Mouse (Mus musculus) lung, postnatal 25 days (tissue): ENCODE data around the gene Focad.

Source experiments
- DNase-seq: peaks from one replicate; pipeline ENCODE4 v3.0.0; 2022; ENCODE audit warnings: low spot score

The Focad gene

DNA sequence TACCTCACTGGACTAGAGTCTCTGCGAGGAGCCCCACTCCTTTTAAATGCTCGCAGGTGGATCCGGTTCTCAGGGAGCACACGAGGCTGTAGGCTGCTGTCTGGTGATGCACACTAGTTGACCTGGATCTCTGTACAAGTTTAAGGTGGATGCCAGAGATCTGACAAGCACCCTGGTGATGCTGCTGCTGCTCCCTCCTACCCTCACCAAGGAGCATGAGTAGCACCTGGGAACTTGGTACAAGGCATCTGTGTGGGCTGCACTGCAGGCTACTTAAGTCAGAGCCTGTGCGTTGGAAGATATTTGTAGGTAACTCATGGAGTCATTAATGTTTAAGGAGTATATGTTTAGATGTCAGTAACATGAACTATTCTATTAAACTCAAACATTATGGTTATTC is 62.5 kb downstream of the Focad start:
- DNase-seq = no peak

GRCm38 (mm10) chr4:88157644-88158043 is 63.2 kb downstream of the Focad start:
- no peak for DNase-seq

GRCm38 (mm10) chr4:88159256-88159655 is 64.8 kb downstream of the Focad start:
- no peak for DNase-seq

DNA sequence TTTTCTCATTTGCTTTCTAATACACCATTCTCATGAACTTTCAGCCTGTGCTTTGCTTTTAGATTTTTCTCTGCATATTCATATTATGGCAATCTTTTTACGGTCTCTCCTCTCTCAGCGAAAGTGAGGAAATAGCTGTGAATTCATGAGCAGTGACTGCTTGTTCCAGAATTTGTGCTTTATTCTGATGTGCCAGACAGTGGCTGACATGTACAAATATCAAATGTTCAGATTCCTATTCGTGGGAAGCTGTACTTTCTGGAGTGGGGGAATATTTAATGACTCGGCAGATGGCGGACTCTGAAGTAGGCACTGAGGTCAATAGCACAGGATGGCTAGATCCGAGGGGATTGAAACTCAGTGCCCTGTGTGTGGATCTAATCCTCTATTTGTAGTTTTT is 65.3 kb downstream of the Focad start:
- DNase-seq = no peak

DNA sequence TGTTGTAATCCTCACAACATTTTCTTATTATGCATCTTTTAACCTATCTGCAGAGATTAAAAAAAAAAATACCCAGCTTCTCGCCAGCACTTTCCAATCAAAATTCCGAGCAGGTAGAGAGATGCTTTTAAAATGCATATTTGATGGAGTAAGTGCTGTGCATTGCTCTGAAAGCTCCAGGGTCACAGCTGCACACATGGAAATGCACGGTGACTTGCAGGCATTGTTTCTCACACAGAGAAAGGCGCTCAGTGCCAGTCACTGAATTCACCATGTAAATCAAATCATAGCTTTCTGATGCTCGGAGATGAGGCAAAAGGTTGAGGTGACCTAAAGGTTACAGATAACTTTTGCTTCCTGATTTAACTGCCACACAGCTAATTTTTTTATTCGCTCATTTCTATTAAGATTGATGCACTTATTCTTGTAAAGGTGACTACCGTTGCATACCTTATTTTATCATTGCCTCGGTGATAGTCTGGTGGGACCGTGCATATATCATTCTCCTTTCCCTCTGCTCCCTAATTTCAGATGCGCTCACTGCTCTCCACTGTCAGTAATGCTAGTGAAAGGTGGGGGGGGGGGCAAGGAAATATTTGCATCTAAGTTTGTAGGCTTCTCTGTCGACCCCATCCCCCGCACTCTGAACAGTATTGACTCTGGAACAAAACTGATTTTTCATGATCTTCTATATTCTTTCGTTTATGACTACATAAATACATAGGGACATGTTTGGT is 69.2 kb downstream of the Focad start:
- no peak for DNase-seq

- no peak for DNase-seq
These were observed 72.8 kb downstream of the Focad start for GRCm38 (mm10) chr4:88167008-88167862.

DNA sequence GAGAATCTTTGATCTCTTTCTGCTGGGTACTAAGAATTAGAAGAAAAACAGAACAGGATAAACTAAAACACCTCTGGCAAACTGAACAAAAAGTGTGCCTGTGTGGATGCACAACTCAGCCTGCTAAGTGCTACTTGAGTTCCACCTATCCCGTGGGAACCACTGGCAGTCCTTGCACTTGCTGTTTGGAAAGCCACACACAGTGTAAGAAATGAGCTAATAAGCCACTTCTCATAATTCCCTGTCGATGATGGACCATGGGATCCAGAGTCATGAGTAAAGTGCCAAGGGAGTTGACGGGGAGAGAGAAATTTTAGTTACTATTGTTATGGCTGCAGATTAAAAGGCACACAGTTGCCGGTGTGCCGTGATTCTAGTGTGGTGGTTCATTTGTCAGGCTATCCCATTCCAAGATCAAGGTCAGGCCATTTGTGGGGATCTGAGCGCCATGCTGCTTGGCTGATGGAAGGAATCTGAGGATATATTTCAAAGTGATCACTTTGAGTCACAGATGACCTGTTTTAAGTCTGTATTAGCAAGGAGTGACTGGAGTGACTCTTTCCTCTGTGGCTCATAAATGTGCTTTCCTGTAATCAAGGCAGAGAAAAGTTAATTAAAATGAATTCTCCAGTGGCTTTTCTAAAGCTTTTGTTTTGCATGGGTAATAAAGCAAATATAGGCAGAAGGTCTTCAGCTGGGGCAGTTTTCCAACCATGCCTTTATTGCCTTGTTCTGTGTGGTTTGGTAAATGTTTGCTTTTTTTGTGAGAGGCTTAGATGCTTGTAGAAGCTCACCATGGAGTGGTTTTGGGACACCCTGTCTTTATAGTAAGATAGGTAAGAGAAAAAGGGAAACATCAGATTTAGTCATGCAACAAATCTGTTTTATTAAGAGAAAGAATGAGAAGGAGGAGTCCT is 80.9 kb downstream of the Focad start:
- no peak for DNase-seq

DNA sequence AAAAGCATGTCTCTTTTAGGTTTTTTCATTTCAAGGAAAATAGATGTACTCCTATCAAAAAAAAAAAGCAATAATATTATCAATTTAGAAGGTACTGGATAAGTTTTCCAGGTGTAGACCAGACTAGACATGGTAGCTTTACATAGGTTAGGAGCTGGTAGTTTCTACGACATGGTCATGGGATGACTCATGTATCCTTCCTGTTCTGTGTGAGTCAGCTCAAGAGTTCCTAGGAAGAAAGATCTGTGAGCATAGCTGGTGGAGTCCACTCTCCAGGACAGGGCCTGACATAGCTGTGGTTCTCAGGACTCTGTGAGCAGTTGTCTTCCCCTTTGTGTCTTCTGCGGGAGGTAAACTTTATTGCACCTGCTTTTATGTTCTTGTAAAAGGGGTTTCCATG is 84.9 kb downstream of the Focad start:
- no peak for DNase-seq

DNA sequence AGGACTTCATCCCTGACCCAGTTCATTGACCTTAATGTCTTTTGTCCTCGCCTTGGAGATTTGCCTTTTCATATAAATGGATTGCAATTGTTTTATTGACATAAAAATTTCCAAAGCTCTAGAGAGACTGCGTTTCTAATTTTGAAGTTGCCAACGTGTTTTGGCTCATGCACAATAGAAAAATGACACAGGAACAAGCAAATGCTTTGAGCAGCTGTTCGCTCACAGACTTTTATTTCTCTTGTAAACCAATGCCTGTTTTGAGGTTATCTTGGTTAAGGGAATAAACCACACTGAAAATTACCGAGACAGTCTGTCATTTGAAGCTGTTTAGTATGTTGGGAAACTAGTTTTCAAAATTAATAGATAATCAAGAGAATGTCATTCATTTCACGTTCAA is 89.9 kb downstream of the Focad start:
- no peak for DNase-seq

GRCm38 (mm10) chr4:88185872-88186426 is 91.5 kb downstream of the Focad start:
- no peak for DNase-seq

- no peak for DNase-seq
These were observed 93.2 kb downstream of the Focad start for GRCm38 (mm10) chr4:88187649-88188048.

GRCm38 (mm10) chr4:88189495-88189894 is 95.1 kb downstream of the Focad start:
- no peak for DNase-seq

GRCm38 (mm10) chr4:88194256-88194655 is 99.8 kb downstream of the Focad start:
- DNase-seq = no peak

DNA sequence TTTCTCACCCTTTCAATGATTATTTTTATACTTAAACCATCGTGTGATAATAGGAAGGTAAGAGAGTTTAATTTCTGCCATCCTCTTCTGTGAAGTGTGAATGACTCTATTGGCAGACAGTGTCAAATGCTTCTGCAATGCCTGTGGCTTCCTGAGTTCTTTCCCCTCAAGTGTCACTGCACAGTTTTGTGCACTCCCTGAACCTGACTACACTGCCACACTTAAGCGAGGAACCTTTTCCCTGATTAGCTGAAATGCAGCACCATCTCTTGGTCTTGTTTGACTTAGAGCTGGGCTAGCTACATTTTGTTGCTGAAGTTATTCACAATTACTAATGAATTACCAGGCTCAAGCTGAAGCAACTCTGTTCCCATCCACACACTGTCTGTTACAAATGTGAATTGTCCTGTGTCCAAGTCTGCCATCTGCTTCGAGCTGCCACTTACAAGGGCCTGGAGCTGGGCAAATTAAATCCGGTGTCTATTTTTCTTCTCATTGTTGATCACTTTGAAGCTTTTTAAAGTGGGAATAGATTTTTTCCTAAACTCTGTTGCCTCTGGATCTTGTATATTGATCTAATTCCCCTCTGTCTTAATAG is 101.6 kb downstream of the Focad start:
- peak; percentile 14 for DNase-seq

DNA sequence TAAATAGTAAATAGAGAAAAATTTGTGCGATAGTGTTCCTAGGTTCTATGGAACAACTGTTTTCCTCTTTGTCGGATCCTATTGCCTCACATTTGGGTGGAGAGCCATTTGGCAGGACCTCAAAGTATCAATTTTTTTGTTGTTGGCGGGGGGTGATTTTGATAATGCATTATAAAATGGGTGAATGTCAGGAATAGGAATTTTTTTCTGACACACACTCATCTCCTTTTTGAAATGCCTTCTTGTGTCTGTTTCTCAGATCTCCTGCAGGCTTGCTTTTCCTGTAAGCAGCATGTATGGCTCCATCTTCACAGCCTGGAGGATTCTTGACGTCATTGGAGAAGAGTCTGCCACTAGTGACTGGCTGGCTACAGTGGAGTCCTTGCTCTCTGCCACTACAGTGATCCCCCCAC is 102.1 kb downstream of the Focad start:
- DNase-seq = no peak

DNA sequence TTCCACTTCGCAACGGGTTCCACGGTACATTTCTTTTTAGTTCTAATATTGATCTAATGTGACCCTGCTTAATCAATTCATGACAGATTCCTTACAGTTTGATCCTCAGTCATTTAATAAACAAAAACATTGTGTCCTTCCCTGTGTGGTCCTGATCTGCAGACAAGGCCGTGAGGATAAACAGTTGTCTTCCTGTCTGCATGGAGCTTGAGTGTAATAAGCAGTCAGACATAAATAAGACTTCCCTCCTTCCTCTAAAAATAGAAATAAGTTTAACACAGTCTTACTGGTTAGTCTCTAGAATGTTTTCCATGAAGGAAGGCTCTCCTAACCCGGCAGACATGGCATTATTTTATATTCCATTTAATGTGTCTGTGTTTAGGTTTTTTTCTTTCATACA is 102.8 kb downstream of the Focad start:
- DNase-seq = peak; percentile 59

GRCm38 (mm10) chr4:88199186-88199585 is 104.8 kb downstream of the Focad start:
- no peak for DNase-seq

GRCm38 (mm10) chr4:88201047-88201446 is 106.6 kb downstream of the Focad start:
- no peak for DNase-seq

DNA sequence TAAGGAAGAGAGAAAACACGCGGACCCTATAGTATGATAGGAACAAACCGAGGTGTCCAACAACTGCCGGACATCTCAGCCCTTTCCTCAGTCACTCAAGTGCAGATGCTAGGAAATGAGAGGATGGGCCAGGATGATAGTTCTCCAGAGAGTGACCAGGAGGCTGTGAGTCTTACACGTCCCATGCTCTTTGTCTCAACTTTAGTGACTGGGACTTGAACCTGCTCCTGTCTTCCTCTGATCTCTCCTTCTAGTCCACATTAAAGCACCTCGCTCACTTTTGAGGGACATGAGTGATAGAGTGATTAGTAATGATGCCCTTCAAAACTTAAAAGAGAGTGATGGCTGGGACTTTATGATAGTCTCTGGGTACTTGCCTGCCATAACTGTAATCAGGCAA is 114.2 kb downstream of the Focad start:
- no peak for DNase-seq

DNA sequence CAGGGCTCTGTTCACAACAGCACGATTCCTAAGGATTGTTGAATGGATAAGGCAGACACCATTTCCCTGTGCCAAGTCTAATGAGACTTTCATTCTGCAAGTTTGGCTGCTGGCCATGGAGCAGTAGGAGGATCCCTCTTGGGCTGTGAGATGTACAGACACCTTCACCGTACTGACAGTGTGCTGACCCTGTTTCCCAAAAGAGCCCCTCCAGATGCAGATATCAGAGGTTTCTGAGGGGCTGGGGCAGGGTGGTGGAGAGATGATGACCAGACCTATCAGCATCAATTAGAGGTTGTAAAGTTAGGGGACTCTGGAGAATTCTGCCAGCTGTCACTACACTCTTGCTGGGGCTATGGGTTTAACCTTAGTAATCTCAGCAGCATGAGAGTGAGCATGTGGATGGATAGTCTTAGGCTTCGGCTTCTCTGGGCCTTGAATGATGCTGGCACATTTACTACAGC is 115.0 kb downstream of the Focad start:
- DNase-seq = peak; percentile 32

DNA sequence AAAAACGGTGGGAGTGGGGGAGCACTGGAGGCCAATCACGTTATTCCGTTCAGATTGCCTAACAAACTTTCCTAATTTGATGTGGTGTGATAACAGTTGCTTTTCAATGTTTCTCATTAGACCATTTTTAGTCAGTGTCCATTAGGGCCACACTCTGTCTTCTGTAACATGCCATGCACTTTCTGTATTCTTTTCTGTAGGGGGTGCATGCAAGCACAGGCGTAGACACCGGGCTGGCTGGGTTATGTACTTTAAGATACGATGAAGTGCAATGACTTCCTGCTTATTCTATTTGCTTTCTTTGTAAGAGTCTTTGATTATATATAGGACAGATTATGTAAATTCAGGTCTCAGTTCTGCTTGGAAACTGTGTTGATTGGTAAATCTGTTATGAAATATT is 116.2 kb downstream of the Focad start:
- no peak for DNase-seq
